Mouse (Mus musculus) gastrocnemius, adult 2 months (tissue): Measurements from ENCODE around the gene Cpne9. TPM values are rescaled to one million over a fixed set of nuclear protein-coding genes. Genes with fewer than 3 reads are reported as not detected.
"Not testable (repeated sequence)": the region's sequence is repeated elsewhere in the genome, so short reads cannot be mapped to it uniquely, and the experiment has no call there.

Source experiments
- DNase-seq: peaks from one replicate; pipeline ENCODE4 v3.0.0; 2022
- H3K27ac ChIP-seq: fragments of 200-600 bp; 2 replicates; pipeline ENCODE4 v1.8.1; 2022; ENCODE audit warnings: mild to moderate bottlenecking
- H3K4me3 ChIP-seq: fragments of 200-600 bp; 2 replicates; pipeline ENCODE4 v1.8.1; 2022; ENCODE audit warnings: mild to moderate bottlenecking, moderate library complexity
- CTCF ChIP-seq: fragments of 200-600 bp; IDR thresholded peaks from 2 replicates; pipeline ENCODE4 v1.8.1; 2022; ENCODE audit warnings: antibody characterized with exemption, mild to moderate bottlenecking, moderate library complexity
- intact Hi-C: fragments of 180-260 bp; cut with DNase I; formaldehyde crosslinking; loops from one replicate; pipeline ENCODE4 v1.15.1; 2025
- total RNA-seq, 2 experiments: library from RNA; stranded (reverse); gene quantifications; 2 replicates each; pipeline ENCODE4 v1.2.3; 2021

Cpne9 gene
- total RNA-seq, 2 experiments from 2014 or later, result not detected

DNA sequence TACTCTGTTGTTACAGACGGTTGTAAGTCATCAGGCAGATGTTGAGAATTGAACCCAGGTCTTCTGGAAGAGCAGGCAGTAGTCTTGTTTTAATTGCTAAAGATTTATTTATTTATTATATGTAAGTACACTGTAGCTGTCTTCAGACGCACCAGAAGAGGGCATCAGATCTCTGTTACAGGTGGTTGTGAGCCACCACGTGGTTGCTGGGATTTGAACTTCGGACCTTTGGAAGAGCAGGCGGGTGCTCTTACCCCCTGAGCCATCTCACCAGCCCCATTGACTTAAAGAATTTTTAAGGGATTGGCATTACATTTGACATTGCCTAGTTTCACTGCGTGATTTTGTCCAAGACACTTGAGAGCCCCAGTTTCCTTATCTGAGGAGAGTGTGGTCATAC, 50.6 kb downstream of the Cpne9 start:
- intact Hi-C loops, H3K4me3 ChIP-seq, DNase-seq: not testable (repeated sequence)
- H3K27ac ChIP-seq, result peak overlapping the region; percentile 20; the same call in 1 of the 2 replicates
- TF ChIP-seq CTCF, result peak; percentile 1; the same call in 1 of the 2 replicates

DNA sequence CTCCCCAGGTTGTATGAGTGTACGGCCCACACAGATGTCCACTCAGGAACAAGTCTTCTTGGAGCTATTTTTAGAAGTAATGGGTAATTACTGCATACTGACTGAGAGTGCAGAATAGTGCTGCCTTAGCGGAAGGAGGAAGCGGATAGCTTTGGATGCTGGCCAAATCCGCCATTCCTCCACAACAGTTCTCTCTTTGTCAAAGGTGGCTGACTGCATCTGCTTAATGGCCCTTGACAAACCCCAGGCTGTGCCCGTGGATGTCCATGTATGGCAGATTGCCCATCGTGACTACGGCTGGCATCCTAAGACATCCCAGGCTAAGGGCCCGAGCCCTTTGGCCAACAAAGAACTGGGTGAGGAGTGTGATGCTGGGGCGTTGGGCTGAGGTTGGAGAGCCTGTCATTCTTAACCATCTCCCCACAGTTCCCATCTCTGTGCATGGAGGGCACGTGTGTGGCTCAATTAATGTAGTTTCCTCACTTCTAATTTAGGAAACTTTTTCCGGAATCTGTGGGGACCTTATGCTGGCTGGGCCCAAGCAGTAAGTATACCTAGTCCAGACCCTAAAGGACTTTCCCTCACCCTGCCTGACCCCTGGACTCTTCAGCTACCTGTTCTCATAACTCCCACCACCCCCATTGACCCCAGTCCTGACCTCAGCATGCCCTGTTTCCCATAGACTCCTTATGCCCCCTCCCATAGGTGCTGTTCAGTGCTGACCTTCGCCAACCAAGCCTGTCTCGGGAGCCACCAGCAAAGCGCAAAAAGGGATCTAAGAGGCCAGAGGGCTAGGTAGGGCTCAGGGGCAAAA, 51.2 kb downstream of the Cpne9 start:
- DNase-seq, result peak; percentile 54
- peak overlapping the region; percentile 20; the same call in 1 of the 2 replicates for H3K27ac ChIP-seq
- no peak for TF ChIP-seq CTCF
- intact Hi-C loops, result no loop called here
- no peak overlapping the region for H3K4me3 ChIP-seq

DNA sequence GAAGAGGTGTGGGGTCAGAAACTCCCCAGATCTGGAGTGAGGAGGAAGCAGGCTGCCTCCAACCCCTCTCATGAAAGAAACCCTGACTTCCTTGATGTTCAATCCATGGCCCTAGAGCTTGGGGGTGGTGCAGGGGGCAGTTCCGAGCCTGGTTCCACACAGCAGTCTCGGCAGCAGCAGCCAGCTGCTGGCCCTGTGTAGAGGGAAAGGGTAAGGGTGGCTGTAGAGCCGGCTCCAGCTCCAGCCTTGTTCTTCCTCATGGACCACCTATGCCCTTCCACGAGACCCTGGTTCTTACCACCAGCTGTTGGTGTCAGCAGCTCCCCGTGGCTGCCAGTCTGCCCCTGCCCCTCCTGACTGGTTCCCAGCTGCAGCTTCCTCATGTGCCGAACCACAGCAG, 52.1 kb downstream of the Cpne9 start:
- Histone ChIP-seq H3K4me3 (no peak overlapping the region), H3K27ac (no peak overlapping the region)
- TF ChIP-seq CTCF, result no peak
- no peak for DNase-seq
- intact Hi-C loops, result no loop called here

DNA sequence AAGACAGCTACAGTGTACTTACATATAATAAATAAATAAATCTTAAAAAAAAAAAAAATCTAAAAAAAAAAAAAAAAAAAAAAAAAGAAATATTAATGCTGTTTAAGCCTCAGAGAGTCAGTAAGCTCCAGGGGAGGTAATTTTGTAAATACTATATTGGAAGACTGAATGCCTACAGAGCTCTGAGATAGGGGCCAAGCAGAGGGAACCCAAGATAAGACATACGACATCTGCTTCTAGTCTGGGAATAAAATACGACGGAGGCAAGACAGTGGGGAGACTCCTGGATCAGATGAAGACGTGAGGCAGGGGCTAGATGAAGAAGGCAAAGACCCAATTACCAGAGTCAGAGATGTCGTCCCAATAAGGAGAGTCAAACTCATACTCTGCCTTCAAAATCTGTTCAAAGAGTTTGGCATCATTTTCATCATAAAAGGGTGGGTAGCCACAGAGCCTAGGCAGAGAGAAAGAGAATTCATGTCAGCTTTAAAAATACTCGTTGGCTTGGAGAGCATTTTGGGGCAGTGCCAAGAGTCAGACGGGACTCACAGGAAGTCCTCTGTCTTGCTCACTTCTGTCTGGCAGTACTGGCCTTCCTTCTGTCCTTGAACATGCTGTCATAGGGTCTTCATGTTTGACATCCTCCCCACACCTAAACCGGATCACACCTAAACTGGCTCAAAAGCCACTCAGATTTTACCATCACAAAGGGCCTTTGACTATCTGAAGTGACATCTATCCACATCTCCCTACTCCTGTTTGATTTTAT, 54.9 kb downstream of the Cpne9 start:
- no peak for DNase-seq
- no peak for TF ChIP-seq CTCF
- H3K27ac ChIP-seq, result 0 out of 2 replicates have a peak overlapping the region, but pooled peaks have one; percentile 8
- intact Hi-C loops, result no loop called here
- H3K4me3 ChIP-seq, result no peak overlapping the region

DNA sequence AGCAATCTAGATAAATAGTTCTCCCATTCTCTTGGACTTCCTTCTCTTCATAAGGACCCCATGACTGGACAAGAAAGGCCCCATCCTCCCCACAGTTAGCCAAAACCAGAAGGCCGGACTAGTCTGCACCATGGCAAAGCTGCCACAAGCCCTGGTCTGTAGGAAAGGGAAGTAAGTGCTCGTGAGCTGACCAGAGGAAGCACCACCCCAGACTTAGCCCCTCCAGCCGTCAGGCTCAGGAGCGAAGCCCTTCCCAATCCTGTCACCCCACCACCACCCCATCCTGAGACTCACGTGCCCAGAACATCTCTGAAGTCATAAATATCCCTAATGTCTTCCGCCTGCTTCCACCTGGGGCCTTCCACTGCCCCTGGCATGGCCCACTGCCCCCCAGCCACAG, 59.5 kb downstream of the Cpne9 start:
- intact Hi-C loops, result no loop called here
- peak overlapping the region; percentile 30 for H3K4me3 ChIP-seq
- H3K27ac ChIP-seq, result peak overlapping the region; percentile 38; the same call in 1 of the 2 replicates
- no peak for TF ChIP-seq CTCF
- no peak for DNase-seq

DNA sequence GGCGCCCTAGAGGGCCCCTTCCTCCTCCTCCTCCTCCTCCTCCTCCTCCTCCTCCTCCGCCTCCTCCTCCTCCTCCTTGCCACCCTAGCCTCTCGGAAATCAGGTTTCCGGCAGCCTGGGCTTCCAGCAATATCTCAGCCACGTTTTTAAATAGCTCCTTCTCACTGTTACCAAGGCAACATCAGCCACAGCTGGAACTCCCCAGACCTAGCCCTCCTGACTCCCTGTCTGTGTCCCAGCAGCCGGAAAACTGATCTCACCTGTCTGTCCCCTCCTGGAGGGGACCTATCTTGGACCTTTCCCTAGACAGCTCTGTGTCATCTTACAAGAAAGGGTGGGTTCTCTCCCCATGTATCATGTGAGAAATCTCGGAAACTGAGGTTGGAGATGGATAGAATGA, 60.2 kb downstream of the Cpne9 start:
- TF ChIP-seq CTCF, result no peak
- no peak for DNase-seq
- Histone ChIP-seq H3K4me3 (peak overlapping the region; percentile 97), H3K27ac (peak overlapping the region; percentile 93)
- intact Hi-C loops, result loop anchor here (2.0 kb wide), 1 partner anchor 35 kb away; the partner anchor contains the start of gene Tada3

DNA sequence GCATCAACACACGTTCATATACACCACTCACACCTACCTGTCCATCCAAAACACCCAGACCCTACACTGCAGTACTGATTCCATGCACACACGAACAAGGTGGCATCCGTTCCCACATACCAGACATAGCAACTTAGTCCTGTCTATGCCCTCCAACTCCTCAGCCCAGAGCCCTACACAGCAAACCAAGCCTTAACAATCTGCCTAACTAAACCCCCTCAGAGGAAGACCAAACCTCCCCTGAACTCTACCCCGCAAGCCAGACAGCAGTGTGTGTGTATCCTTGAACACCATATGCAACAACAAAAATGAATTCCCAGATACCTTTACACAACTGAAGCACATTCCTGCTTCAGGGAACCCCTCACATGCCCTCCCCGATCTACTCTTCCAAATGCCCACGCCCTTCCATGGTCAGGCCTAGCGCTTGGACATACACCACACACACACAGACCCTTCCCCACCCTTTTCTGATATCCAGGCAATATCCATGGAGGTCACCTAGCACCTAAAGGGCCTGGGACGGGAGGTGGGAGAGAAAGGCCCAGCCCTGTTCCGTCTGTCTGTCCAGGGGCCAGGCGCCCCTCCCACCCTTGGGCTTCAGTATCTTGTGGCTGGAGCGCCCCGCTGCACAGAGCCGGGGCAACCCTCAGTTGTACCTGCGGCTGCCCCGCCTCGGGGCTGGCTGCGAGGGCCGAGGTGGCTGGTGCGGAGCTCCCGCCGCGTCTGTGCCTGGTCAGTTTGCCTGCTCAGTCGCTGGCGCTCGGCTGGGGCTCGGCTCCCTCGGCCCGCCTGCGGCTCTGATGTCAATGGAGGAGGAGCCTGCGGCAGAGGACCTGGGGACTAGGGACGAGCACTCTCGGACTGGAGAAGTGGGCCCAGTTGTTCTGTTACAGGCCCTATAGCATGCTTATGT, 61.3 kb downstream of the Cpne9 start, which contains the start of gene Camk1:
Gene Camk1, minus strand, starts transcription at position 808 of the 916 bp plus-strand sequence.
- intact Hi-C loops, result loop anchor here (2.0 kb wide), 1 partner anchor 33 kb away; the partner anchor contains the start of gene Tada3
- DNase-seq, result peak; percentile 93
- peak within 1 kb of the TSS; percentile 97 for H3K4me3 ChIP-seq
- H3K27ac ChIP-seq, result peak within 1 kb of the TSS; percentile 93
- TF ChIP-seq CTCF, result no peak

DNA sequence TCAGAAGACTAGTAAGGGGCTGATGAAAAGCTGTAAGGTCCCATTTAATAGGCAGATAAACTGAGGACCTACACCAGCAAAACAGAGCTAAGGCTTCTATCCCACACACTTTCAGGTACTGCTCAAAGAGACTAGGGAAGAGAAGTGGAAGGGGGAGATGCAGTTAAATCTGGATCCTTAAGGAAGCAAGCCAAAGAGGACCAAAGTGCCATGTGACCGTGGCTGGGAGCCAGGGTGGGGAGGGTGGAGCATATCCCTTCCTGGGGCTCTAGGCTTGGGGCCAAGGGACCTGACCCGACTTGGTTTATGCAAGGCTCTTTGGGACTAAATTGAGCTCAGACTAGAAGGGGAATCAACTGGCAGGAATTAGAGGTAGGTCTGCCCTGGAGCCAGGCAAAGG, 62.2 kb downstream of the Cpne9 start:
- H3K4me3 ChIP-seq, result peak overlapping the region; percentile 97

DNA sequence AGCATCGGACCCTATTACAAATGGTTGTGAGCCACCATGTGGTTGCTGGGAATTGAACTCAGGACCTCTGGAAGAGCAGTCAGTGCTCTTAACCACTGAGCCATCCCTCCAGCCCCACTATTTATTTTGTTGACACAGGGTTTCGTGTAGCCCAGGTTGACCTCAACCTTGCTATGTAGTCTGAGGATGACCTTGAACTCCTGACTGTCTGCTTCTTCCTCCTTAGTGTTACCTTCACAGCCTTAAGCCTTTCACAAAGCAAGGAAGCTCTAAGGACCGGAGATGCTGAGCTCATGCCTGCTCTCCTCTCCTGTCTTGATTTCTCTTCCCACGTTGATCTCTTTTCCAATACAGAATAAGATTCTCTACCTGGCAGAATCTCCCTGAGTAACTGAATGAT, 64.8 kb downstream of the Cpne9 start:
- no peak for DNase-seq
- no peak for TF ChIP-seq CTCF
- no peak overlapping the region for H3K4me3 ChIP-seq
- H3K27ac ChIP-seq, result no peak overlapping the region
- intact Hi-C loops, result no loop called here

More for the DNA sequence above, 62.2 kb downstream of the Cpne9 start:
- TF ChIP-seq CTCF, result no peak
- intact Hi-C loops, result no loop called here
- peak overlapping the region; percentile 93 for H3K27ac ChIP-seq
- DNase-seq, result peak; percentile 91

DNA sequence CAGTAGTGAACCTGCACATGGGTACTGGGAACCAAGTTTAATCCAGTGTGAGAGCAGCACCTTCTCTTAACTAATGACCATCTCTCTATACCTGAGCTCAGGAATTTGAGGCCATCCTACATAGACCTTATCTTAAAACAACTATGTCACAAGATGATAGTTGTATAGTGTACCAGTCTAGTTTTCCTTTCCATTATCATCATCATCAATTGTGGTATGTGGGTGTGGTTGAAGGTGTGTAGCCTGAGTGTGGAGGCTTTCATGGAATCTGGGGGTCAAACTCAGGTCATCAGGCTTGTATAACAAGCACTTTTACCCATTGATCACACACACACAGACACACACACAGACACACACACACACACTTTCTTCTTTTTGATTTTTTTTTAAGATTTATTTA, 68.4 kb downstream of the Cpne9 start:
- TF ChIP-seq CTCF, result no peak
- no peak for DNase-seq
- H3K4me3 ChIP-seq, result no peak overlapping the region
- H3K27ac ChIP-seq, result no peak overlapping the region
- intact Hi-C loops, result no loop called here

DNA sequence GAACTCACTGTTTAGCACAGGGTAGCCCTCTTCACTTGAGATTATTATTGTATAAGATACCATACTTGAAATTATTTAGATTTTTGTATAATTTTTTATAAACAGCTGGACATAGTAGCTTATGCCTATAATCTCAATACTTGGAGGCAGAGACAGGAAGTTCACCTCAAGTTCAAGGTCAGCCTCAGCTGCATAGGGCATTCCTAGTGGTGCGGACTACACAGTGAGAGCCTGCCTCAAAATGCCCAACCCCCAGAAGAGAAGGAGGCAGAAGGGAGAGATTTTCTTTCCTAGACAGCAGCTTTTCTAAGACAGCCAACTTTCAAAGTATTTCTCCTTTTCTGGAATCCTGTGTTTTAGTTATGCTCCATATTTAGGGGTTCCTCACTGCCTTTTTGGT, 69.1 kb downstream of the Cpne9 start:
- no peak for DNase-seq
- H3K4me3 ChIP-seq, result no peak overlapping the region
- intact Hi-C loops, result no loop called here
- TF ChIP-seq CTCF, result no peak
- H3K27ac ChIP-seq, result no peak overlapping the region

DNA sequence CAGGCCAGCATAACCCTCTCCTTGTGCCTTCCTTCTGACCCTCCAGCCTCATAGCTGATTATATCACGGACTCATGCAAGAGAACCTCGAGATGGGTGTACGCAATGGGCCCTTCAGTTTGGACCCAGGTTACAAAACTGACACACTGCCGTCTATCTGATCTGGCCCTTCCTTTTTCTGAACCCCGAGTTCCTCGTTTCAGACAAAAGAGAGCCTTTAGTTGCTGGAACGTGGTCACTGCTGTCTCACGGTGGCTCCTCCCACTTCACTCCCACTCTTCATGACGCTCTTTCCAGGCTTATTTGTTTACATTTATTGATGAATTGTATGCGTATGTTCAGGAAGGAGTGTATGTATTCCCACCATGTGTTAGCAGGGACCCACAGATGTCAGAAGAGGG, 69.5 kb downstream of the Cpne9 start:
- DNase-seq, result no peak
- no peak for TF ChIP-seq CTCF
- H3K27ac ChIP-seq, result no peak overlapping the region
- no peak overlapping the region for H3K4me3 ChIP-seq
- intact Hi-C loops, result no loop called here
